Mouse (Mus musculus) spleen, postnatal 10 days (tissue): ENCODE measurements at regions not wholly inside any gene's neighbourhood (a gene's known extent, or its start where the extent isn't known, plus 50 kb on each side); places are given as distances from the start of the nearest gene placed in this dataset.

Source experiments
- DNase-seq, 2 experiments: peaks; one replicate each; pipeline ENCODE4 v3.0.0; 2021 to 2022; ENCODE audit warnings: low spot score in 2 of 2

DNA sequence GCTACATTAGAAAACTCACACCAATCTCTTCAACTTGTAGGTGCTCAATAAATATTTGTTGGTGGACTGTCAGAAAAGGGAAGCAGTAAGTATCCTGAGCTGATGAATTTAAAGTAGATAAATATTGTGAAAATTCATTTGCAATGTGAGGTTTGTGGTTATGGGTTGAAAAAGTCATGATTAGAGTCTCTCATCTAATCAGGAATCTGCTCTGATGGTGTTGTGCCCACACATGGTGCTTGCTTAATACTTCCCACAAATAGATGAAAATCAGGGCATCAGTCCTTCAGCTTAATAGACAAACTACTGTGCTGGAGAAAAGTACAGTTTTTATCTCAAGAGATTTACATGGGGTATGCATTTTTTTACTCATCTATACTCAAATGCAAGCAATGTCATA lies 59.9 kb downstream of the S1pr1 start:
- no peak for DNase-seq

DNA sequence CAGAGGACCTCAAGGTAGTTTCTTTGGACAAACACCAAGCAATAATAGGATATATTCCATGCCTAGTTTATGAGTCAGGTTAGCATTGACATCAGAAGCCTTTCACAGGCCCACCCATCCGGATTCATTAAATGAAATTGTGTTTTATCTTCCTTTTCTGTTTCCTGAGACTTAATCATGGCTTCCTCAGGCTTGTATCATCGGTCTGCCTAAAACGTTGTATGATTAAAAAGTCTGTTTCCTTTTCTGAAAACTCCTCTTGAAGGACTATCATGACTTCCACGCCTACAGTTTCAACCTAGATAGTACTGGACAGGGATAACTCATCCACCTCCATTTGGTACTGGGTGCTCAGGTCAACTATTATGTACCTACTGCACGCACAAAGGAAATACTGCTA lies 62.6 kb downstream of the S1pr1 start:
- no peak for DNase-seq

DNA sequence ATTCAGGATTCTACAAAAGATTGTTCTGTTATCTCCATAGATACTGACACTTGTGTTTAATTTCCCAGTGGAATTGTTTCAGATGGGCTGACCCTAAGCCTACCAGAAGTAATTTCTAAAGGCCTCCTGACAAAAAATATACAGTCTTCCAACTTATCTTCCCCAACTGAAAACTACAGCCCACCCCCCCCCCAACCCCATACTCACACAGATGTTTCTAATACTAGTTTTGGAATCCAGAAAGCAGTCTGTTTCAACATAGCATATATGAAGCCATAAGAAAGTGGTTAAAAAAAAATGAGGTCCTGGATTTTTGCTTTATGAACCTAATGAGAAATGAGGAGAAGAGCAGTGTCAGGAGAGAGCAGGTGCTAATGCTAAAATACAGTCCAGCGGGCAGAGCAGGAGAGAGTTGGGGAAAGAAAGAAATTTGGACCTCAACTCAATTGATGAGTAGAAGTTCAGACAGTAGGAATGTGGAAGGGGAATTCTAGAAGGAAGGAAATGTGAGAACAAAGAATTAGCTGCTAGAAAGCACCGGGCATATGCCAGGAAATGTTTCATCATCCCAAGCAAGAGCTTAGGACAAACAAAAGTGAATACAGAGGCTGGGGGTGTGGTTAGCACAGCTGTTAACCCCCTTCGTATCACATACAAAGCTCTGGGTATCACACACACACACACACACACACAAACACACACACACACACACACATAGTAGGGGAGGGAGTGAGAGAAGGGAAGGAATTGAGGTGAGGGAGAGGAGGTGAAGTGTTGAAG lies 65.3 kb downstream of the S1pr1 start:
- no peak for DNase-seq

DNA sequence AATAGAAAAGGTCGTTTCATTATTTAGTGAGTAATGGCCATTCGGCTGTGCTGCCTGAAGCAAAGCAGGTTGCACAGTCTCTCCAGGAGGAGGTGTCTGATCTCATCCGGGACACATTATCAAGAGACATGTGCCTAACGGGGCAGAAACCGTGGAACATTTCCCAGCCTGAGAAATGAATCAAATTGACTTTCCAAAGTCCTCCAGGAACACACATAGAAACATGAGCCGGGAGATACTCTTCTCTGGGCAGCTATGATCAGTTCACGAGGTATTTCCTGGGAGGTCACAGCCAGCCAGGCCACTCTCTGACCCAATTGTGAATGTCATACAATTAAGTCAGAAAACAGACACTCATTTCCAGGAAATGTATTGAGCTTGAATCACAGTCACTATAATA lies 67.9 kb downstream of the S1pr1 start:
- no peak for DNase-seq

DNA sequence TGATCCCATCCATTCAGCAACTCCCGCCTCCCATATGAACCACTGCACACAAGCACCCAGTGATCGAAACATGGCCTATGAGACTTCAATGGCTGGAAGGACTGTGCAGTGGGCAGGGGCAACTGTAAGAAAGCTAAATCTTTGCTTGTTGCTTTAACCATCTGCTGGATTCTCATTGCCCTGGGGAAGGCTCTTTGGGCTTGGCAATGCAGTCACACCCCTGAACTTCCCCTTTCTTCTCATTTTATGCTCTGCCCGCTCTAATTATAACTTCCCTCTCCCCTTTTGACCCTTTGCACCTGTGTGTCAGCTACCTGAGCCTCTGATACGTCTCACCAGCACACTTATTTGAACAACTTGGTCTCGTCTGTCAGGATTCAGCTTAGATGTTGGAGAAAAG lies 70.6 kb downstream of the S1pr1 start:
- peak in 1 of 2 experiments; percentile 50 for DNase-seq

DNA sequence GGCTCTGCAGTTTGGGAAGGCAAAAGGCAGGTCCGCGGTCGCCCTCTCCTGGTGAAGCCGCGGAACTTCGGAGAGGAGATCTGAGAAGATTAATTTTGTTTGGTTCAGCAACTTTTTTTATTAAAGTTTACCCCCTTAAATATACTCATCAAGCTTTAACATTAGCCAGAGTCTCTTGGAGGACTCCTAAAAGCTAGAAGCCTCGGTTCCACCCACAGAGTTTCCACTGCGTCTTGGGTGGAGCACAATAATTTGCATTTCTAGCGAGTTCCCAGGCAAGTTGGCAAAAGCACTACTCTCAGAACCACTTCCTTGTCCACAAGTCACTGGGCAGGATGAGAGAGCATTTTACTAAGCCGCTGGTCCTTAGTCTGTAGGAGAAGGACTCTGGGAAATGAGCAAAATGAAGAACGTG lies 72.0 kb downstream of the S1pr1 start:
- peak; percentile 70 to 88 for DNase-seq

DNA sequence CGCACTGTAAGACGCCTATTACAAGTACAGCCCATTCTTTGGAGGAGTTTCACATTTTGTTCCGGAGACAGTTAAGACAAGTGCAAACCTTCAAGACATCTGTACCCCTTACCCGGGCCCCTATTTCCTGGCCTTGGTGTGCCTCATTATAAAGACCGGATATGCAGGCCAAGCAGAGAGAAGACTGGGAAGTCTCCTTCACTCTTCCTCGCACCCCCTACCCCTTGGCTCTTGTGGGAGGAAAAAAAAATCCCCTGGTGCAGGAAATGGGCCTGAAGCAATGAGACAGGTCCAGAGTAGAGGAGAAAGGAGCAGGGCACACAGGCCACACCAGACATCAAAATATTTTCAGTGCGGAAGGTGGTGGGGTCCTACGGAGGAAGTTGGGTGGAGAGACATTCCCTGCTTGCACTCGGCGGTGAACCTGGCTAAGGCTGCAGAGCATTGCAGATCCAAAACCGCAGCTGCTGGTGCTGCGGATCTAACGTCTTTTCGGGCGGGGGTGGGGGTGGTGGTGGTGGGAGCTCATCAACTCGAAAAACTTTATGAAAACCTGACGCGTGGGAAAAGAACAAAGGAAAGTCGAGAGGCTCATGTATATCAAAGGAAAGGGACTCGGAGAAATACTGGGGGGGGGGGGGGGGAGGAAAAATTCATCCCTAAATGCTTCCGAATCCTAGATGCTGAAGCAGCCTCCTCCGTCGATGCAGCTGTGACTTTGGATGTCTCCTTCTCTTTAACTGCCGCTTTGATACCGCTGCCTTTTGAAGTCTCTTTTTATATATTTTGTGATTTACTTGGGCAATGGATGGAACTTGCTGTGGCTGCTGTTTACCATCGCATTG lies 72.6 kb downstream of the S1pr1 start:
- DNase-seq, result peak; percentile 28 to 48

DNA sequence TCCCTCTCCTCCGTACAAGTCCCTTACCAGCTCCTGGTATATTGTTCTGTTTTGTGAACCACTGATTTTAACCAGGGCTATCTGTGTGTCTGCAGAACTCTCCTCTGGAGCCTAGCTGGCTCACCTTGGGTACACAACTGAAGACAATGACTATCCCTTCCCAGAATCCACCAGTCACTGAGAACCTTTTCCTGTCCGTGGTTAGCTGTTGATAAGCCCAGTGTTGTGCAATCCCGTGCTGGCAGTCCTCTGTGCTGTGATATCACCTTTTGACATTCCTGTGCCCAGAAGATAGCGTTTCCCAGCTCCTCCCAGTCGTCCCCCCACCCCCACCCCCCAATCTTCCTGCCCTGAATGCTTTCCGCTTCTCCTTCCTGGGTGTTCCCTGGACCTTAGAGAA lies 73.5 kb downstream of the S1pr1 start:
- DNase-seq, result peak; percentile 17 to 47

DNA sequence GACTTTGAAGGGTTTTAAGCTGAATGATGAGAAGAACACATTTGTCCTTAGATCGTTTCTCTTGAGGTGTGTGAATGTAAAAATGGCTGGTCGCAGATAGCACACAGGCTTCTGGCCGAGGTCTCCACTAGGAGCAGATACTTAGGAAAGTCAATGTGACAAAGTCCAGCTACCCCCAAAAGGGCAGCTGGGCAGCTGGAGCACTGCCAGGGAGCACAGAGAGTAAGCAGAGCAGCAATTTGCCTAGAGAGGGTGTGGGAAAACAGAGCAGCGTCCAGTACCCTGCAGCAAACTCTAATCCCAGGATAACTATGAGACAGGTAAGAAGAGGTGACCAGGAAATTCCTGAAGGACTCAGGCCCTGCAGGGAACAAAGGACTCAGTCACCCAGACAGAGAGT lies 79.4 kb downstream of the S1pr1 start:
- no peak for DNase-seq

DNA sequence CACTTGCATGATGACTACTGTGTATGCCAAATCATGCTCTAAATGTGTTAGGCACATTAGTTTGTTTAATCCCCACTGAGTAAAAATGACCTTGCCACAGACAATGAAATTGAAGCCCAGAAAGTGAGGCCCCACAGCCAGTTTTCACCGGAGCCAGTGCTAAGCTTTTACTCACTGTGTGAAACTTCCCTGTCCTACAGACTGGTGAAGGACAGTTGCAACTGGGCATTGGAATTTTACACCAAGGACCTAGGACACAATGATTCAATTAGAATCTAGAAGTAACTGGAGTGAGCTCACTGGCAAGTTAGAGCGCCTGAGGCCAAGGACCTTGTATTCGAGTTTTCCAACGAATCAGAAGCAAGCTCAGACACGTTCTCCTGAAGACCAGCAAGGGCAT lies 79.8 kb downstream of the S1pr1 start:
- DNase-seq, result no peak

DNA sequence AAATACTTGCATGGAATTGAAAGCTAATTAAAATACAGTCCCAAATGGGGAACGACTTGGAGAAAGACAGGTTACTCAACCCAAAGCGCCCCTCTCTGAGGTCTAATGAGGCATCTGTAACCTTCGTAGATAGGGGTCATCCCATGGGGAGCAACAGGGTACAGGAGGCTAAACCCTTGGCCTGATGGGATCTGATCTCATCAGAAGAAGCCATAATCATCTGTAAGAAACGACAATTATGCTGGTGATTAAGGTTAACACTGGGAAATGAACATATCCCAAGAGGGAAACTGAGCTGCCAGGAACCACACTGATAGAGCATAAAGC lies 82.5 kb downstream of the S1pr1 start:
- DNase-seq, result no peak

DNA sequence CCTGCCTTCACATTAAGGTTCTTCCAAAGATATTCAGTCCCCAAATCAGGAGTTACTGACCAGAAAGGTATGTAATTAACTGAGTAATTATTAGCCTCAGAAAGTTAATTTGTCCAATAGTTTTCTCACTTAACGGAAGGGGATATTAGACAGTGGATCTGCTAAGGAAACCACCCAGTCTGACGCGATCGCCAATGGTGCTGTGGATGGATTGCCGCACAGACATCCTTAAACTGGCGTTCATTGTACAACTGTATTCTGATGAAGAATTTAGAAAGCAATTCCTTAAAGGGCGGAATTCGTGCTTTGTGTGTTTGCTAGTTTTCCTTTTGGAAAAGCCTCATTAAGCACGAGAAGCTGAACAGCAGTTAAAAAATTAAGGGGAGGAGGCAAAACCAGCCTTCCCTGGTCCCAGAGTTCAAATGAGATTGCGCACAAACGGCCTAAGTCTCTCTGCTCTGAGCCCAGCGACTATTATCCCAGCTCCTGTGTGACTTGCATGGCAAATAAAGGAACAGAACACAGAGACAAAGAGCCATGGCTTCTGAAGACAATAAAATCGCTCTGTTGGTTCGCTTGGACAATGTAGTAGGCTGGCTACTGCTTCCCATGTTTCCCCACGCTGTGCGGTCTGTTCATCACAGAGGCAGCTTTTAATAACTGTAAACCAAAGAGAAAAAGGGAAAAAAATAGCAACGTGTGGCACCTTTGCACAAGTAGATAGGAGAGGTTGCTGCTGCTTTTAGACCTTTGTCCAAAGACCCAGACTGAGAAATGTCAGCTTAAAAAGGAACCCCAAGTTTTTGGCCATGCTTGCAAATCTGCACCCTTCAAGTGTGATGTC lies 83.1 kb downstream of the S1pr1 start:
- no peak for DNase-seq

DNA sequence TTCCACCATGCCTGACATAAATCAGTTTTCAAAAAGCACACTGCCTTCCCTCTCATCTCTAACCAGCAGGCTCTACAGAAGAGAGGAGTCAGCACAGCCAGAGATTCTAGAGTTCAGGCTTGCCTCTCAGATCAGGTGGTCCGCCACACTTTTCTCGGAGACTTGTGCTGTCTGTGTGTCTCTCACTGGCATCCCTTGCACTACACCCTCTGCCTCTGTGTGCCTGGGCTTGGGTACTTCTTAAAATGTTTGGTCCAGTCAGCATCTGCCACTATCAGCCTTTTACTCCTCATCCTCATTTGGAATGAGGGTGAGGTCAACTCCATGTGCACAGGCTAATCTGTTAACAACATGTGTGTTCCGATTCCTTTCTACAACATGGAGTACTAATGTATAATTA lies 92.0 kb downstream of the S1pr1 start:
- DNase-seq, result no peak

DNA sequence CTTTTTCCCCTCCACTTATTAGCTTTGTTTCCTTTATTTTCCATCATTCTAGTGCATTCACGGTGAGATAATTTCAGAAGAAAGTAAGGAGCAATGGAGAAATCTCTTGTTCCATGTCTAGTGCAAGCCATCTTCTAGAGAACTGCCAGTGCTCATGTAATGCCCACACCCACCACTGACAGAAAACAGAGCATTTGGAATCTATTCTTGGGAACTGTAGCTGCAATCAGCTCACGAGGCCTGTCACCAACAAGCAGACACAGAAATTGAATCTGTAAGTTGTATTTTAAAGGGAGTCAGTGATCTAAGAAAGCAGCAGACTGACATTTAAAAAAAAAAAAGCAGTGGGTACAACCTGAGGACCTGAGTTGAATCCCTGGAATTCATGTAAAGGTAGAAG lies 92.6 kb downstream of the S1pr1 start:
- no peak for DNase-seq

DNA sequence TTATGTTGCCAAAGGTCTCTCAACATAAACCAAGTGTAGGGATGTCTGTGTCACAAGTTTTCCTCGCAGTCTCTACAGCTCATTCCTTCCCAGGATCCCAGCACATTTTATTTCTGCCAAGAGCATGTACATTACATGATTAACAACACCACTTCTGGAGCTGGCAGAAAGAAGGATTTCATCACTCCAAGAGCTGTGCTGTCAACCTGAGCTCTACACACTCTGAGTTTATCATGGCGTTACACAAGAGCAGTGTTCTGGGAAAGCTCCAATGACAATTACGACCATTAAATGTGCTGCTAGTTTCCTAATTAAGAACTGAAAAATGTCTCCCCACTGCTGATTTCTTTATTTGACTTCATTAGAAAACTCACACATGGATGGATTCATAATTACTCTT lies 94.9 kb downstream of the S1pr1 start:
- DNase-seq, result no peak

DNA sequence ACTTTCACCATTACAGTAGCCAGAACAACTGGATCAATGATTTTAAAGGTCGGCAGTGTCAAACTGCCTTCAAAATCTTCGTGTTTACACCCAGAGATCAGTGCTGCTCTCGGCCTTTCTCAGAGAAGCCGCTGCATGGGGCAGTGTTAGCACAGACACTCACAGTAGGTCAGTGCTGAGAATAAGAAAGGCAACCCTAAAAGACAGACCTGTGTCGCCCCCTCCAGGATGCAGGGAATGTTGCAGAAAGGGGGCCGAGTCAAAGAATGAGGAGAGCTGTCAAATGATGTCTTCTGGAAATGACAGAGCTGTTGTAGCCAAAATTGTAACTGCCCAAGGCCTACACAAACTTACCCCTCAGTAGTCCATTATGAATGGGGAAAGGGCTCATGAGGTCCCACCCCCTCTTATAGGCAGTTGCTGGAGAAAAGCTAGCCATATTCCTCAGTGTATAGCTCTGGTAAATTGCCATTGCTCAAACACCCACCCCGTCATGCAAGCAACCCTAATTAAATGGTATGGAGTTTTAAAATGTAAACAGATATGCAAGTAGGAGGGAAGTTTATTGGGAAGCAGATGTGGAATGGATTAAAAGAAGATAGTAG lies 98.8 kb downstream of the S1pr1 start:
- peak; percentile 8 to 59 for DNase-seq

DNA sequence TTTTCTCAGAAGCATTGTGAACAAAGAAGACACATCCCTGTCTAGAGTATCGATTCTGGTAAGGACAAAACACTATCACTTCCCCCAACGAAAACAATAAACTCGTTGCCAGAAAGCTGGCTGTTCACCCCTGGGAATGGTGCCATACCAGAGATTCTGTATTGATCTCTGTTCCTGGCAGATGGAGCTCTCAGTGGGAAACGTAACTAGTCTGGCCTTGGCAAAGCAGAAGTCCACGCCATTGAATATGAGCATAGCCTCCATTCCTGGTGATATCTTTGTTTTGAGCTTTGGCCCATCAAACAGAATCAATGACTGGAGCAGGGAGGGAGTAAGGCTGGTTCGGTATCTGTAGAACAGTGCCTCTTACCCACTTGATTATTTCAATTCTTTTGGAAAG lies 102.0 kb downstream of the S1pr1 start:
- no peak for DNase-seq

DNA sequence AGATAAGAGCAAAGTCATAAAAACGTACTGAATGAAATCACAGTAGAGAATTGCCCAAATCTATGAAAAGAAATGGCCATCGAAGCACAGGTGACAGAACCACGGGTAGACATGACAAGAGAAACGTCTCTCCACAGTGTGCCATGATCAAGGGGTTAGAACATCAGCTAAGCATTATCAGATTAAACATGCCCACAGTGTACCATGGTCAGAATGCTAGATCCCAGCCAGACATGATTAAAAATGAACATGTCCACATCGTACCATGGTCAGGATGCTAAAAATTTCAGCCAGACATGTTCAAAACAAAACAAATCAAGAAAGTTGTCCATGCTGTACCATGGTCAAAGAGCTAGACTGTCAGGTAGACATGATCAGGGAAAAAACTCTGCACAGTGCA lies 106.8 kb downstream of the S1pr1 start:
- DNase-seq, result no peak

DNA sequence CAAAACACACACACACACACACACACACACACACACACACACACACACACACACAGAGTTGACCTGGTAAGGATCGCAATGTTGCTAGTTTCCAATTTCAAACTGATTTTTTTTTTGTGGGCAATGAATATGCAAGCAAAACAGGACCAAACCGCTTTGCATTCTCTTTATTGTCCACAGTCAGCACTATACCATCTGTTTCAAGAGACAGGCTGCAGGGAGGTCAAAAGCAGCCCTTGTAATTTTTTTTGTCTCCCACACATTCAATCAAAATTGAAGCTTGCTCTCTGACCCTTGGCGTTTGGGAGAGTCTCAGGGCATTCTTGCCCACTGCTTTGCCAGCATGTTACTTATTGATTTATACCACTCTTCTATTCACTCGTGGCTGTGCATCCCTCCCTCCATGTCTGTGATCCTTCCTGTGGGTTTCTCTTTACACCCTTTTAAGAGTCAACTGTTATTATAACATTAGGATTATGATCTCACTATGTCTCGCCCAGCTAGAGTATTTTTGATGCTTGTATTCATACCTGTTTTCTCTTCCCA lies 110.1 kb downstream of the S1pr1 start:
- DNase-seq, result no peak

DNA sequence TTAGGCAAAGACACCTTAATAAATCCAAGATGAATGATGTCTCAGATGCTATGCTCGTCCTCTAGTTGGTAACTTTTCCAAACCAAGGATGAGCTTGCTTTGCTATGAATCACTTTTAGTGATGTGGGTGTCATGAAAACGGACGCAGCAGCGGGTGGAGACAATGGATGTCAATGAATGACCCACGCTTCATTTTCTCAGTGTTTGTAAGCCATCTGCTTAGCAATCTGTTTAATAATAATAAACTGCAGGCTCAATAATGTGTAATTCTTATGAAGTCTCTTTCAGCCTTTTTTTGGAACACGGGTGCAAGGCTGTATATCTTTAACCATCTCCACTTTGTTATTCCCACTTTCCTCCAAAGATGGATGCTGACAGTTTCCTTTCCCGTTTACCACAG lies 110.6 kb downstream of the S1pr1 start:
- DNase-seq, result no peak

DNA sequence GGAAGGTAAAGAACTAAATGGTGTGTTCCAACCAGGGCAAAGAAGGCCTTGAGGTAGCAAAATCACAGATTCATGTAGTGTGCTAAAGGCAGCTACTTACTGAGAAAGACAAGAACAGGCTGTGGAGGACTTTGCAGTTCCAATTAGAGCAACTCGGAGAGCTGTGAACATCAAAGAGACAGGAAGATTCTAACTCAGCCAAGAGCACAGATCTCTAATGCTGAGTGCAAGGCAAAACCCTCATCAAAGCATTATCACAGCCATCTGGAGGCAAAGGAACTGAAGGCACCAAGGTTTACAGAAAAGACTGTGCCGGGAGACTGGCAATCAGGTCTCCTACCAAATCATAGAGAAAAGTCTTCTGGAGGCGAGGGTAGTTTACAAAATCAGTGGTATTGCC lies 111.1 kb downstream of the S1pr1 start:
- no peak for DNase-seq

DNA sequence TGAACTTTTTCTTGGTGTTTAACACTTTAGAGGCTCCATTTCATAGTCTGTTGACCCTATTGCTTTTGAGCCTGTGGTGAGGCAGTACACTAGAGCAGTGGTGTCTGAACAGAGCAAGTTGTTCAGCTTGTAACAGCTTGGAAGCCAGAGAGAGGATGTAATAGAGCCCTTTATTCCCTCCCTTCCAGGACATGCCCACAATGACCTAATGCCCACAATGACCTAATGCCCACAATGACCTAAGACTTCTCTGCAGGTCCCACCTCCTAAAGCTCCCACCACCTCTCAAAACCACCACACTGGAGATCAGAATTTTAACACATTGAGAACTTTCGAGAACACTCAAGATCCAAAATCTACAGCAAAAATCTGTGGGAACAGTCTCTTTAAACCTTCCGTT lies 115.6 kb downstream of the S1pr1 start:
- no peak for DNase-seq
